Mouse (Mus musculus) retina, postnatal 1 day (tissue): ENCODE data around the gene Il12rb1.

Experiments
- DNase-seq: peaks from one replicate; pipeline ENCODE4 v3.0.0-alpha.2; 2012

The Il12rb1 gene

GRCm38 (mm10) chr8:70774740-70775139 is 33.5 kb upstream of the Il12rb1 start:
- no peak for DNase-seq

GRCm38 (mm10) chr8:70775227-70775626 is 33.0 kb upstream of the Il12rb1 start:
- no peak for DNase-seq

- DNase-seq: no peak
Measured at GRCm38 (mm10) chr8:70775851-70776495, 32.3 kb upstream of the Il12rb1 start.

- DNase-seq: peak; percentile 99
Measured at GRCm38 (mm10) chr8:70776496-70777444, 31.5 kb upstream of the Il12rb1 start, which contains the start of gene Pik3r2. TSS of gene Pik3r2 (minus strand) at chr8:70776713.

GRCm38 (mm10) chr8:70780093-70780492 is 28.2 kb upstream of the Il12rb1 start:
- no peak for DNase-seq

- no peak for DNase-seq
Measured at GRCm38 (mm10) chr8:70786291-70787050, 21.8 kb upstream of the Il12rb1 start.

GRCm38 (mm10) chr8:70787051-70787445 is 21.2 kb upstream of the Il12rb1 start:
- no peak for DNase-seq

- DNase-seq: no peak
Measured at GRCm38 (mm10) chr8:70787941-70788667, 20.1 kb upstream of the Il12rb1 start.

GRCm38 (mm10) chr8:70789046-70789445 is 19.2 kb upstream of the Il12rb1 start:
- DNase-seq: no peak

GRCm38 (mm10) chr8:70790846-70791245 is 17.4 kb upstream of the Il12rb1 start:
- DNase-seq: no peak

- no peak for DNase-seq
Measured at GRCm38 (mm10) chr8:70791294-70791701, 17.0 kb upstream of the Il12rb1 start.

GRCm38 (mm10) chr8:70791975-70792691 is 16.1 kb upstream of the Il12rb1 start:
- DNase-seq: peak; percentile 98

- DNase-seq: no peak
Measured at GRCm38 (mm10) chr8:70792700-70793099, 15.5 kb upstream of the Il12rb1 start.

GRCm38 (mm10) chr8:70794215-70794614 is 14.0 kb upstream of the Il12rb1 start:
- DNase-seq: no peak

- no peak for DNase-seq
Measured at GRCm38 (mm10) chr8:70795370-70795769, 12.9 kb upstream of the Il12rb1 start.

- DNase-seq: no peak
Measured at GRCm38 (mm10) chr8:70796403-70797080, 11.7 kb upstream of the Il12rb1 start.

- DNase-seq: peak; percentile 94
Measured at GRCm38 (mm10) chr8:70797081-70798070, 10.9 kb upstream of the Il12rb1 start.

GRCm38 (mm10) chr8:70798281-70798680 is 10.0 kb upstream of the Il12rb1 start:
- no peak for DNase-seq

- no peak for DNase-seq
Measured at GRCm38 (mm10) chr8:70800648-70801047, 7.6 kb upstream of the Il12rb1 start.

- DNase-seq: no peak
Measured at GRCm38 (mm10) chr8:70801156-70801555, 7.1 kb upstream of the Il12rb1 start.
